Mouse (Mus musculus): ENCODE results near the gene Fmo4.

- TF ChIP-seq CTCF (IDR thresholded peaks at IDR 0.05; ENCODE audit: low read depth, low read length) = no peak
- no peak for TF ChIP-seq POLR2A (IDR thresholded peaks at IDR 0.05; ENCODE audit: borderline replicate concordance, low read depth, low read length)
These were observed 35.7 kb downstream of the Fmo4 start for GRCm38 (mm10) chr1:162777943-162778538.

All from bone marrow macrophage, adult 2 months (primary cell).